Mouse (Mus musculus) liver, postnatal 0 days (tissue): ENCODE measurements around the gene Shmt2. TPM values are rescaled to one million over a fixed set of nuclear protein-coding genes. Genes with fewer than 3 reads are reported as not detected.

ENCODE experiments used
- ATAC-seq: fragments of 200-750 bp; cut with Nextera tagmentation; 2 replicates; pipeline ENCODE4 v1.8.0; 2017; ENCODE audit warnings: mild to moderate bottlenecking, moderate library complexity
- DNase-seq: peaks from one replicate; pipeline ENCODE4 v3.0.0-alpha.2; 2016
- H3K27ac ChIP-seq: fragments of 300-500 bp; sonication (generic); 2 replicates; pipeline ENCODE4 v1.5.1; 2014; ENCODE audit warnings: antibody characterized with exemption, moderate library complexity, mild to moderate bottlenecking, low read depth
- H3K27me3 ChIP-seq: fragments of 300-500 bp; sonication (generic); 2 replicates; pipeline ENCODE4 v1.6.1; 2014; ENCODE audit warnings: low read length, control low read depth, mixed read lengths; ENCODE audit not compliant: insufficient read depth
- H3K36me3 ChIP-seq: fragments of 300-500 bp; sonication (generic); replicated peaks from 2 replicates; pipeline ENCODE4 v1.6.1; 2014; ENCODE audit warnings: mild to moderate bottlenecking, control low read depth, low read length, moderate library complexity, mixed read lengths; ENCODE audit not compliant: insufficient read depth
- H3K4me1 ChIP-seq: fragments of 300-500 bp; sonication (generic); 2 replicates; pipeline ENCODE4 v1.6.1; 2014; ENCODE audit warnings: antibody characterized with exemption, mild to moderate bottlenecking, control low read depth; ENCODE audit not compliant: insufficient read depth
- H3K4me2 ChIP-seq: fragments of 300-500 bp; sonication (generic); 2 replicates; pipeline ENCODE4 v1.6.1; 2014; ENCODE audit warnings: low read depth, mild to moderate bottlenecking, low read length, moderate library complexity, mixed read lengths
- H3K4me3 ChIP-seq: fragments of 300-500 bp; sonication (generic); 2 replicates; pipeline ENCODE4 v1.5.1; 2014; ENCODE audit warnings: low read depth, low read length
- H3K9ac ChIP-seq: fragments of 300-500 bp; sonication (generic); replicated peaks from 2 replicates; pipeline ENCODE4 v1.6.1; 2014; ENCODE audit warnings: mild to moderate bottlenecking, moderate library complexity
- H3K9me3 ChIP-seq: fragments of 300-500 bp; sonication (generic); 2 replicates; pipeline ENCODE4 v1.6.1; 2016; ENCODE audit warnings: mild to moderate bottlenecking, control low read depth, low read length, mixed read lengths
- CTCF ChIP-seq: sonication (generic); IDR thresholded peaks from 2 replicates; pipeline ENCODE4 v1.5.1; 2016; ENCODE audit warnings: antibody characterized with exemption, low read depth
- EP300 ChIP-seq: IDR thresholded peaks from 2 replicates; pipeline ENCODE4 v1.6.1; 2016; ENCODE audit warnings: antibody characterized with exemption, low read depth, mild to moderate bottlenecking
- WGBS: fragments of 180-500 bp; shearing (Covaris S2); extraction: QIAGEN DNeasy Blood & Tissue Kit; methylation state at CpG from one replicate; pipeline ENCODE4 v1.1.7; 2014; ENCODE audit not compliant: insufficient replicate concordance; 5-methylcytosine and 5-hydroxymethylcytosine counted together
- polyA plus RNA-seq: library from polyadenylated mRNA; unstranded; fragments of >200 nt; fragmentation: Nextera tagmentation; extraction: Ambion mirVana; gene quantifications from 2 replicates; pipeline ENCODE4 v1.2.1, GENCODE M21; 2015

Shmt2 gene
- polyA plus RNA-seq, 1 experiment from 2014 or later: 75.0 TPM

DNA sequence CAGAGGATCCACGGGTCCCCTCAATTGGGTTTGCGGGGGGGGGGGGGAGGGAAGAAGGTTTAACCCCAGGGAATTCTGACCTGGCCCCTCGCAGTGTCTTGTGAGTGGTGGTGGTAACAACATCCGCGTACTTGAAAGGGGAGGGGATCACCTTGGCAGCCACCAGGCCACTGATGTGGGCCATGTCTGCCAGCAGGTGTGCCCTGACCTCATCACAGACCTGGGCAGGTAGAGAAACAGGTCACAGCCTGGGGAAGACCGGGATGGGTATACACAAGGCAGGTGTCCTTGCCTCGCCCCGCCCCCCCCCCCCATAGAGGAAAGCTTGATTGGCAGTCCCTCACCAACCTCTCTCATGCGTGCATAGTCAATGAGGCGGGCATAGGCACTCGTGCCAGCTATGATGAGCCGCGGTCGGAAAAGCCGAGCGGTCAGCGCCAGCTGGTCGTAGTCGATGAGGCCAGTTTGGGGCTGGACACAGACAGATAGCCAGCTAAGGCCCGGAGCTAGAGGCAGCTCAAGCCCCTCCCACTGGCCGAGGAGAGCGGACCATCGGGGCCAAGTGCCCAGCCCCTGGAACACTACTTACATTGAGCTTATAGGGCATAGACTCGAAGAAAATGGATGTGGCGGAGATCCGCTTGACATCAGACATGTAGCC, 3.1 kb downstream of the Shmt2 start:
- Histone ChIP-seq H3K36me3 (peaks cover 33% of the 10 kb centered on the region), H3K9ac (no peak overlapping the region), H3K4me2 (no peak overlapping the region), H3K27ac (no peak overlapping the region), H3K9me3 (no peaks in the 10 kb centered on the region), H3K27me3 (peaks cover 18% of the 10 kb centered on the region), H3K4me3 (no peak overlapping the region), H3K4me1 (peaks cover 43% of the 10 kb centered on the region)
- ATAC-seq: no peak
- no peak for TF ChIP-seq CTCF
- TF ChIP-seq EP300: no peak
- 90% methylated on average over 25 of the region's 26 CpGs for WGBS
- DNase-seq: no peak

DNA sequence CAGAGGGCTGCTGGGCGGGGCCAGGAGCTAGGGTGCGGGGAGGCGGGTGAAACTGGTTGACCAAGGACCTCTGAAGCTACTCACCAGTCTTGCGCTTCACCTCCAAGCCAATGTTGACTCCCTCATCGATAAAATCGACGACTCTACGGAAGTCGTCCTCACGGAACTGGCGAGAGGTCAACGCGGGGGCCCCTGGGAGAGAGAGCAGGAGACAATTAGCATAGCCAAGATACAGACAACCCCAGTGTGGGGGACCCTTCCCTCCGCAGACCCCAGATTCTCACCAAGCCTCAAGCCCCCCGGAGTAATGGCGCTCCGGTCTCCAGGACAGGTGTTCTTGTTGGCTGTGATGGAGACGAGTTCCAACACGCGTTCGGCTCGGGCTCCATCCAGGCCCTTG, 4.3 kb downstream of the Shmt2 start:
- no peak for DNase-seq
- H3K4me2 ChIP-seq: peak overlapping the region; percentile 71; the same call in 1 of the 2 replicates
- H3K9me3 ChIP-seq: no peaks in the 10 kb centered on the region
- H3K27me3 ChIP-seq: peaks cover 23% of the 10 kb centered on the region
- peaks cover 55% of the 10 kb centered on the region for H3K4me1 ChIP-seq
- H3K36me3 ChIP-seq: peaks cover 33% of the 10 kb centered on the region
- no peak overlapping the region for H3K9ac ChIP-seq
- 91% methylated on average over 22 of the region's 22 CpGs for WGBS
- no peak overlapping the region for H3K4me3 ChIP-seq
- TF ChIP-seq CTCF (no peak), EP300 (no peak)
- no peak for ATAC-seq
- peak overlapping the region; percentile 82; the same call in 1 of the 2 replicates for H3K27ac ChIP-seq

DNA sequence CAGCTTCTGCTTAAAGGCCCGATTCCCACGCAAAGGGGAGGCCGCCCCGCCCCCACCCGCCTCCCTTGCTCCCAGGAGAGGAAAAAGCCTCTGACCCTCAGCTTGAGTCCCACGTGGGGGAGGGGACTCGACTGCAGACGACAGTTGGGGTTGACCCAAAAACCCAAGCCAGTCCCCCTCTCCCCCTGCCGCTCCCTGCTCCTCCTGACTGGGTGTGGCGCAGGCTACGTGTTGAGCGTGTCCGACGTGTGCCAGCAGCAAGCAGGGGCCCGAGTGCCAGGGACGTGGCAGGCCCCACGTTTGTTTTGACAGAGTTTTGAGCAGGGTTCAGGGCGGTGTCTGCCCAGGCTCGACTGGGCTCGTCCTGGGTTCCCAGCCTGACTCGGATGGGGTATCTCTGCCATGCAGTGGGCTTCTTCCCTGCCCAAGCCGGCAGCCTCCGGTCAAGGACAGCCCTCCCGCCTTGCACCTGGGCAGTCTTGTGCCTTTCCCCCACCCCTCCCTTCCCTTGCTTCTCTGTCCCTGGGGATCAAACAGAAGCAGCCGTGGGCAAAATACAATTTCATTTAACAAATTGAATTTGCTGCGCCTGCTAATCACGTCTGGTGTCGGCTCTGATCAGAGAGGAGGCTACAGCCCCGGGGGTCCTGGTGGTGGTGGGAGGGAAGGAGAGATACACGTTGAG, 5.5 kb downstream of the Shmt2 start:
- peak; percentile 76 for DNase-seq
- H3K27ac ChIP-seq: peak overlapping the region; percentile 82
- peak overlapping the region; percentile 71 for H3K4me2 ChIP-seq
- H3K4me1 ChIP-seq: peaks cover 57% of the 10 kb centered on the region
- TF ChIP-seq CTCF (no peak), EP300 (0 out of 2 replicates have a peak, but pooled peaks have one; percentile 40)
- H3K36me3 ChIP-seq: peaks cover 33% of the 10 kb centered on the region
- H3K9me3 ChIP-seq: no peaks in the 10 kb centered on the region
- peaks cover 32% of the 10 kb centered on the region for H3K27me3 ChIP-seq
- 30% methylated on average over 29 of the region's 30 CpGs for WGBS
- H3K9ac ChIP-seq: peak overlapping the region; percentile 57
- H3K4me3 ChIP-seq: peak overlapping the region; percentile 35
- ATAC-seq: peak; percentile 65

DNA sequence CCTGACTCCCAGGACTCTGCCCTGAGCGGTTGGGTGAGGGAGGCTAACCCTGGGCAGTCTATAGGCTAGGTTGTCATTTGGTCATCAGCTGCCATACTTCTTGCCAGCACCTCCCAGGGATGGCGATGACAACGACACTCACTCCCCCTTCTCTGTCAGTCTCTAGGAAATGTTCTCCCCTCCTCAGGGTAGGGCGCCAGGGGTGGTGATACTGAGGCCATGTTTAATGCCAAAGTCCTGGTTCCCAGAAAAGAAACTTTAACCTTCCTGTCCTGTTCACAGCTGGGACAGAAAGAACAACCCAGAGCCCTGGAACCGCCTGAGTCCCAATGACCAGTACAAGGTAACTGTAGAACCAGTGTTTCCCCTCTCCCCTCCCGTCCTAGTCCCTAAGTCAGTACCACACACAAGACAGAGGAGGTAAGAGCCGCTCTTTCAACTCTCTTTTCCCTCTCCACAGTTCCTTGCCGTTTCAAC, 6.2 kb downstream of the Shmt2 start:
- Histone ChIP-seq H3K27ac (peak overlapping the region; percentile 82), H3K9me3 (no peaks in the 10 kb centered on the region), H3K4me1 (peaks cover 59% of the 10 kb centered on the region), H3K4me2 (peak overlapping the region; percentile 71), H3K4me3 (peak overlapping the region; percentile 35), H3K27me3 (peaks cover 39% of the 10 kb centered on the region), H3K9ac (peak overlapping the region; percentile 57), H3K36me3 (peaks cover 33% of the 10 kb centered on the region)
- WGBS: 23% methylated on average over 8 of the region's 8 CpGs
- DNase-seq (no peak), ATAC-seq (no peak)
- TF ChIP-seq EP300 (no peak), CTCF (no peak)

DNA sequence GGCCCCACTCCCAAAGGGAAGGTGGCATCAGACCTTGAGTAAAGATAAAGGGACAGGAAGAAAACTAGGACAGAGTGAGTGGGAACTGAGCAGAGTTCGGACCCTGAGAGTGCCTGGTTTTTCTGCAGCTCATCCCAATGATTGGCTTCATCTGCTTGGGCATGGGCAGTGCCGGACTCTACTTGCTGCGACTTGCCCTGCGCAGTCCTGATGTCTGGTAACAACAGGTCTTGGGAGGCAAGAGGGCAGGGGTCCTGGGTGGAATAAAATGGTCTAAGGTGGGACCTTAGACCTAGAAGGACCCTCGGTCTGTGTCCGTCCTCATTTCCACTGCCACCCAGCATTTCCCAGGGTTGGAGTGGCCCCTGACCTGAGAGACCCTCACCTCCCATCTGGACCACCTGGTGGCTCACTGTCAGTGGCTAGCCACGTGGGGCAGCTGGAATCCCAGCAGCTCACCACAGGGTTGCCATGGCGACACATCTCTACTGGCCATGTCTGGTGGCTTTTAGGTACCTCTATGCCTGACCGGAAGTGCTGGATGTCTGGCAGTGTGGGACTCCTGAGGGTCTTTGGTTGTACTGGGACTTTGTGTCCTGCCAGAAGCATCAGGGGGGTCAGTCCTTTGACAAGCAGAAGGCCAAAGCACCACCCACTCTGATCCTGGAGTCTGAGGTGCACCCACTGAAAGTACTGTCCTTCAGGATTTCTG, 6.8 kb downstream of the Shmt2 start:
- H3K4me3 ChIP-seq: peak overlapping the region; percentile 35
- DNase-seq: no peak
- TF ChIP-seq EP300 (no peak), CTCF (no peak)
- no peak for ATAC-seq
- WGBS: 28% methylated on average over 9 of the region's 9 CpGs
- peaks cover 54% of the 10 kb centered on the region for H3K4me1 ChIP-seq
- H3K27ac ChIP-seq: peak overlapping the region; percentile 82; the same call in 1 of the 2 replicates
- peak overlapping the region; percentile 71 for H3K4me2 ChIP-seq
- peaks cover 45% of the 10 kb centered on the region for H3K27me3 ChIP-seq
- H3K36me3 ChIP-seq: peaks cover 33% of the 10 kb centered on the region
- no peaks in the 10 kb centered on the region for H3K9me3 ChIP-seq
- peak overlapping the region; percentile 57 for H3K9ac ChIP-seq

DNA sequence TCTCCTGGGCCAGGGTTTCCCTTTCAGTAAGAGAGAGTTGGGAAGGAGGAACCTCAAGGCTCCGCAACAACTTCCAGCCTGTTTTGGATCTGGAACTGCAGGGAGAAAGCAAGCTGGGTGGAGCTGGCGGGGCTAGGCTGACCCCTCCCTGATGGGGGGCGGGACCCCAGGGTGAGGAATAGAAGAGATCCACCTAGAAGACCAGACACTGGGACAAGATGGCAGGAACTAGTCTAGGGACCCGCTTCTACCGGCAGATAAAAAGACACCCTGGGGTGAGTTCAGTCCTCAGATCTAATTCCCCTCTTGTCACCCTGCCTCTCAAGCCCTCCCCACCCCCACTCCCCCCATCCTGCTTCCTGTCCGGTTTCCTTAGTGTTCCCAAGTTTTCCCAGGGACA, 7.5 kb downstream of the Shmt2 start, which contains the start of gene Ndufa4l2:
Ndufa4l2 (plus strand) TSS at position 204 of the 400 bp plus-strand sequence.
- peak within 1 kb of the TSS; percentile 35 for H3K4me3 ChIP-seq
- peak within 1 kb of the TSS; percentile 71 for H3K4me2 ChIP-seq
- no peak for TF ChIP-seq CTCF
- TF ChIP-seq EP300: no peak
- peaks cover 51% of the 10 kb centered on the region for H3K4me1 ChIP-seq
- DNase-seq (no peak), ATAC-seq (no peak)
- 9% methylated on average over 6 of the region's 6 CpGs for WGBS
- peak within 1 kb of the TSS; percentile 57 for H3K9ac ChIP-seq
- peak within 1 kb of the TSS; percentile 82; the same call in 1 of the 2 replicates for H3K27ac ChIP-seq
- no peaks in the 10 kb centered on the region for H3K9me3 ChIP-seq
- peaks cover 28% of the 10 kb centered on the region for H3K36me3 ChIP-seq
- peaks cover 52% of the 10 kb centered on the region for H3K27me3 ChIP-seq
